Mouse (Mus musculus) thymus, adult 2 months (tissue): ENCODE measurements around the gene Wdr31.

ENCODE experiments used
- CTCF ChIP-seq: fragments of 200-500 bp; IDR thresholded peaks from 2 replicates; pipeline ENCODE4 v1.5.1; 2012; ENCODE audit warnings: mild to moderate bottlenecking, control low read depth, low read length, moderate library complexity, borderline replicate concordance; ENCODE audit not compliant: control insufficient read depth, poor library complexity, insufficient read depth; ENCODE audit errors: extremely low read depth
- POLR2A ChIP-seq: fragments of 200-500 bp; IDR thresholded peaks from 2 replicates; pipeline ENCODE4 v1.6.1; 2012; ENCODE audit warnings: mild to moderate bottlenecking, low read length, control low read depth, moderate library complexity; ENCODE audit not compliant: control insufficient read depth, poor library complexity, insufficient read depth; ENCODE audit errors: extremely low read depth

DNA sequence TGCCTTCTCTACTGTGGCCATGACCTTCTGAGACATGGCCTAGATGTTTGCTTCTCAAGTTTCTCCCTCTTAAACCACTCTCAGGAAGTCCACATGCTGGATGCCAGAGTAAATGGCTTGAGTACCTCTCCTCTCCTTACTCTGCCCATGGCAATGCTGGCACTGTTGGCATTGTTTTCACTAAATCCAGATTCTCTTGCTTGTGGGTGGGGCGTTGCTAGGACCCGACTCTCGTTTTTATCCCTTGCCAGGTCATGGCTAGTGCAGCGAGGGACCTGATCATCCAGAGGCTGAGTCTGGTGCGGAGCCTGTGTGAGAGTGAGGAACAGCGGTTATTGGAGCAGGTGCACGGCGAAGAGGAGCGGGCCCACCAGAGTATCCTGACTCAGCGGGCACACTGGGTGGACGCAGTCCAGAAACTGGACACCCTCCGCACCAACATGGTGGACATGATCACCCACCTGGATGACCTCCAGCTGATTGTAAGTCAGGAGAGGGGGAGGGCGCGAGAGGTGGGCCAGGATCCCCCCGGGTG is 15.5 kb upstream of the Wdr31 start:
- TF ChIP-seq CTCF, result no peak
- no peak for TF ChIP-seq POLR2A
